Mouse (Mus musculus) macrophage (primary cell): ENCODE measurements around the gene Mylk2. TPM values are rescaled to one million over a fixed set of nuclear protein-coding genes. Genes with fewer than 3 reads are reported as not detected.

Experiments used
- H3K27ac ChIP-seq: fragments of 350-480 bp; formaldehyde crosslinking; 2 replicates; pipeline ENCODE4 v1.9.0; 2021
- H3K36me3 ChIP-seq: fragments of 350-480 bp; formaldehyde crosslinking; 2 replicates; pipeline ENCODE4 v1.9.0; 2021; ENCODE audit errors: inconsistent target
- H3K4me3 ChIP-seq: fragments of 350-480 bp; formaldehyde crosslinking; 2 replicates; pipeline ENCODE4 v1.9.0; 2021; ENCODE audit errors: inconsistent target
- H3K79me2 ChIP-seq: fragments of 350-480 bp; formaldehyde crosslinking; 2 replicates; pipeline ENCODE4 v1.9.0; 2021; ENCODE audit errors: inconsistent target
- WGBS: methylation state at CpG from one replicate; pipeline ENCODE4 v1.1.7; 2026; ENCODE audit warnings: inconsistent platforms; ENCODE audit not compliant: missing documents; 5-methylcytosine and 5-hydroxymethylcytosine counted together
- polyA plus RNA-seq: library from polyadenylated mRNA; stranded (reverse); fragments of 250-400 nt; gene quantifications from 3 replicates; pipeline ENCODE4 v1.2.4, GENCODE M21; 2018; ENCODE audit warnings: inconsistent platforms

Gene Mylk2
- polyA plus RNA-seq, 1 experiment from 2014 or later, result not detected

- Histone ChIP-seq H3K27ac (no peak overlapping the region), H3K4me3 (no peak overlapping the region), H3K79me2 (no peaks in the 10 kb centered on the region), H3K36me3 (no peaks in the 10 kb centered on the region)
- WGBS, result 13% methylated on average over 8 of the region's 8 CpGs
These were observed 32.4 kb downstream of the Mylk2 start for GRCm38 (mm10) chr2:152943568-152943967.

GRCm38 (mm10) chr2:152944013-152944412 is 32.9 kb downstream of the Mylk2 start:
- Histone ChIP-seq H3K79me2 (no peaks in the 10 kb centered on the region), H3K36me3 (no peaks in the 10 kb centered on the region), H3K27ac (no peak overlapping the region), H3K4me3 (no peak overlapping the region)
- 56% methylated on average over 9 of the region's 9 CpGs for WGBS

- Histone ChIP-seq H3K36me3 (no peaks in the 10 kb centered on the region), H3K79me2 (no peaks in the 10 kb centered on the region), H3K4me3 (no peak overlapping the region), H3K27ac (no peak overlapping the region)
- WGBS, result 70% methylated on average over 7 of the region's 7 CpGs
These were observed 35.9 kb downstream of the Mylk2 start for GRCm38 (mm10) chr2:152947098-152947497.

GRCm38 (mm10) chr2:152948438-152949020 is 37.4 kb downstream of the Mylk2 start:
- Histone ChIP-seq H3K36me3 (no peaks in the 10 kb centered on the region), H3K27ac (no peak overlapping the region)

GRCm38 (mm10) chr2:152950358-152951064 is 39.4 kb downstream of the Mylk2 start:
- Histone ChIP-seq H3K36me3 (no peaks in the 10 kb centered on the region), H3K4me3 (no peak overlapping the region), H3K27ac (no peak overlapping the region), H3K79me2 (no peaks in the 10 kb centered on the region)
- 67% methylated on average over 6 of the region's 11 CpGs for WGBS

More at GRCm38 (mm10) chr2:152948438-152949020, 37.4 kb downstream of the Mylk2 start:
- Histone ChIP-seq H3K4me3 (no peak overlapping the region), H3K79me2 (no peaks in the 10 kb centered on the region)
- 86% methylated on average over 5 of the region's 5 CpGs for WGBS

GRCm38 (mm10) chr2:152951065-152951849 is 40.1 kb downstream of the Mylk2 start, which contains the start of gene Dusp15:
Gene Dusp15 (minus strand): TSS chr2:152951698.
- no peak within 1 kb of the TSS for H3K27ac ChIP-seq
- H3K79me2 ChIP-seq, result no peaks in the 10 kb centered on the region
- H3K36me3 ChIP-seq, result no peaks in the 10 kb centered on the region
- 2% methylated on average over 50 of the region's 54 CpGs for WGBS
- H3K4me3 ChIP-seq, result no peak within 1 kb of the TSS; the same call in 1 of the 2 replicates

- H3K4me3 ChIP-seq, result no peak overlapping the region; the same call in 1 of the 2 replicates
- WGBS, result 31% methylated on average over 13 of the region's 13 CpGs
- H3K36me3 ChIP-seq, result no peaks in the 10 kb centered on the region
These were observed 40.9 kb downstream of the Mylk2 start for GRCm38 (mm10) chr2:152951850-152952720.

GRCm38 (mm10) chr2:152958116-152958515 is 47.0 kb downstream of the Mylk2 start:
- Histone ChIP-seq H3K36me3 (no peaks in the 10 kb centered on the region), H3K4me3 (no peak overlapping the region), H3K79me2 (no peaks in the 10 kb centered on the region), H3K27ac (no peak overlapping the region)
- 76% methylated on average over 3 of the region's 3 CpGs for WGBS

More at GRCm38 (mm10) chr2:152951850-152952720, 40.9 kb downstream of the Mylk2 start:
- no peak overlapping the region for H3K27ac ChIP-seq
- no peaks in the 10 kb centered on the region for H3K79me2 ChIP-seq

GRCm38 (mm10) chr2:152962091-152962793 is 51.1 kb downstream of the Mylk2 start, which contains the start of gene Ttll9:
Gene Ttll9 (plus strand): TSS chr2:152962485.
- Histone ChIP-seq H3K27ac (no peak within 1 kb of the TSS), H3K36me3 (no peaks in the 10 kb centered on the region), H3K4me3 (peak within 1 kb of the TSS; percentile 24), H3K79me2 (no peaks in the 10 kb centered on the region)
- WGBS, result 3% methylated on average over 34 of the region's 34 CpGs

- no peak overlapping the region for H3K27ac ChIP-seq
- H3K36me3 ChIP-seq, result no peaks in the 10 kb centered on the region
- 74% methylated on average over 4 of the region's 4 CpGs for WGBS
- H3K4me3 ChIP-seq, result no peak overlapping the region
- H3K79me2 ChIP-seq, result no peaks in the 10 kb centered on the region
These were observed 54.4 kb downstream of the Mylk2 start for GRCm38 (mm10) chr2:152965555-152965954.

Other genes with a start within 250 kb of the Mylk2 start
- gene H13, start 241.9 kb upstream of the Mylk2 start, polyA plus RNA-seq, result 58.4 to 93.5 TPM (median 77.2 TPM) in 3 replicates
- gene Mcts2, start 224.3 kb upstream of the Mylk2 start, polyA plus RNA-seq, result 0.46 to 1.1 TPM (median 0.52 TPM) in 3 replicates
- gene Id1, start 175.1 kb upstream of the Mylk2 start, polyA plus RNA-seq, result 0.27 to 88.3 TPM (median 0.39 TPM) in 3 replicates
- not detected in 3 replicates for gene Cox4i2, start 157.2 kb upstream of the Mylk2 start, polyA plus RNA-seq
- 38.6 to 159 TPM (median 48.4 TPM) in 3 replicates for gene Bcl2l1, start 79.6 kb upstream of the Mylk2 start, polyA plus RNA-seq
- gene Tpx2, start 63.4 kb upstream of the Mylk2 start, polyA plus RNA-seq, result 3.4 to 14.0 TPM (median 11.8 TPM) in 3 replicates
- gene Foxs1, start 21.9 kb downstream of the Mylk2 start, polyA plus RNA-seq, result not detected in 3 replicates
- gene Dusp15, start 40.3 kb downstream of the Mylk2 start, polyA plus RNA-seq, result not detected in 3 replicates
- gene Ttll9, start 51.1 kb downstream of the Mylk2 start, polyA plus RNA-seq, result not detected in 3 replicates
- 63.1 to 112 TPM (median 75.8 TPM) in 3 replicates for gene Pdrg1, start 104.1 kb downstream of the Mylk2 start, polyA plus RNA-seq
- gene Xkr7, start 120.5 kb downstream of the Mylk2 start, polyA plus RNA-seq, result not detected in 3 replicates
- gene Ccm2l, start 154.6 kb downstream of the Mylk2 start, polyA plus RNA-seq, result not detected in 3 replicates
- gene Hck, start 197.1 kb downstream of the Mylk2 start, polyA plus RNA-seq, result 79.1 to 116 TPM (median 113 TPM) in 3 replicates
- 93.5 to 244 TPM (median 125 TPM) in 3 replicates for gene Tm9sf4, start 250.0 kb downstream of the Mylk2 start, polyA plus RNA-seq